Mouse (Mus musculus): ENCODE results near the gene Rps5.
A peak's percentile ranks its signal among the peaks of the same experiment; 100 is the strongest.

- TF ChIP-seq POLR2A (IDR thresholded peaks at IDR 0.05; ENCODE audit: borderline replicate concordance, control insufficient read depth, low read depth, low read length) (peak; percentile 56; the same call in 1 of the 2 replicates), CTCF (IDR thresholded peaks at IDR 0.05; ENCODE audit: control insufficient read depth, insufficient read depth, low read length) (no peak)
Observed at GRCm38 (mm10) chr7:12880911-12881660, 41.0 kb upstream of the Rps5 start, which contains the start of gene Zfp128.

Measured in bone marrow, adult 2 months (tissue).